Mouse (Mus musculus) urinary bladder, postnatal 25 days (tissue): ENCODE measurements around the gene Tfap2c.

Experiments
- DNase-seq: peaks from one replicate; pipeline ENCODE4 v3.0.0; 2022; ENCODE audit warnings: low spot score

Gene Tfap2c

GRCm38 (mm10) chr2:172549371-172550155, at the start of gene Tfap2c:
Gene Tfap2c, plus strand, starts transcription at chr2:172549593.
- peak; percentile 45 for DNase-seq

- no peak for DNase-seq
These were observed 48.6 kb upstream of the Tfap2c start for GRCm38 (mm10) chr2:172500752-172501316.

- DNase-seq: no peak
These were observed 48.1 kb upstream of the Tfap2c start for GRCm38 (mm10) chr2:172501341-172501740.

GRCm38 (mm10) chr2:172502168-172502567, 47.2 kb upstream of the Tfap2c start:
- DNase-seq: no peak

DNA sequence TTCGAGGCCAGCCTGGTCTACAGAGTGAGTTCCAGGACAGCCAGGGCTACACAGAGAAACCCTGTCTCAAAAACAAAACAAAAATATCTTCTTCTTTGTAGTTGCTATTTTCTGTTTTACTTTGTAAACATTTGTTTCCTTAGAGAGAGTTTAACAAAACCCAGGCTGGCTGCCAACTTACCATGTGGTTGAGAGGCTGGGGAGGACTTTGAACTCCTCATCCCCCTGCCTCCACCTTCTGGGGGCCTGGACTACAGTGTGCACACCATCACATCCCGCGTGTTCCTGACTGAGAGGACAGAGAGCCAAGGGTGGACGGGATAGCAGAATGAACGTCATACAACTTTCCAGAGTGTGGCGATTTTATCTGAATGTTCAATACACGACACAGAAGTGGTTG, 43.3 kb upstream of the Tfap2c start:
- DNase-seq: no peak

DNA sequence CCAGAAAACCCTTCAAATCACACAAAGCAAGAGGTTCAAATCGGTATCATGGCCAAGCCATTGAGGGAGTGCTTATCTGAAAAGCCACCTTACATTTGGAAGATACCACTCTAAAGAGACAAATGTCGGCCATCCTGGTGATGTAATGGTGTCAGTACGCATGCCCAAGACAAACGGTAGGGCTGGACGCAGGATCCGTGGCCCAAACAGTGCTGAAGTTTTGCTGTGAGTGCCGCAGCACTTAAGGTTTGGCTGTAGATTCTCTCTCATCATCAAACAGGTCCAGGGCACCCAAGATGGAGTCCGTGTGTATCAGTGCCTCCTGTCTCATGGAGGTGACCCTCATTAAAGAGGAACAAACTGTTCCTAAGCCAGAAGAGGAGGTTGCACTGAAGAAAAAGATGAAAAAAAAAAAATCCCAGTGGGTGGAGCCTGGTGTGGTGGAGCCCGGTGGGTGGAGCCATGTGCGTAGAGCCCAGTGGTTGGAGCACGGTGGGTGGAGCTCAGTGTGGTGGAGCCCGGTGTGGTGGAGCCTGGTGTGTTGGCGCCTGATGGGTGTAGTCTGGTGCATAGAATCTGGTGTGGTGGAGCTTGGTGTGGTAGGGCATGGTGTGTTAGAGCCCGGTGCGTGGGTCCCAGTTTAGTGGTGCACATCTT, 39.2 kb upstream of the Tfap2c start:
- no peak for DNase-seq

- DNase-seq: no peak
These were observed 38.5 kb upstream of the Tfap2c start for GRCm38 (mm10) chr2:172510899-172511298.

- no peak for DNase-seq
These were observed 32.9 kb upstream of the Tfap2c start for GRCm38 (mm10) chr2:172516407-172516992.

GRCm38 (mm10) chr2:172520616-172521371, 28.6 kb upstream of the Tfap2c start:
- DNase-seq: no peak

- DNase-seq: no peak
These were observed 26.9 kb upstream of the Tfap2c start for GRCm38 (mm10) chr2:172522528-172522927.

DNA sequence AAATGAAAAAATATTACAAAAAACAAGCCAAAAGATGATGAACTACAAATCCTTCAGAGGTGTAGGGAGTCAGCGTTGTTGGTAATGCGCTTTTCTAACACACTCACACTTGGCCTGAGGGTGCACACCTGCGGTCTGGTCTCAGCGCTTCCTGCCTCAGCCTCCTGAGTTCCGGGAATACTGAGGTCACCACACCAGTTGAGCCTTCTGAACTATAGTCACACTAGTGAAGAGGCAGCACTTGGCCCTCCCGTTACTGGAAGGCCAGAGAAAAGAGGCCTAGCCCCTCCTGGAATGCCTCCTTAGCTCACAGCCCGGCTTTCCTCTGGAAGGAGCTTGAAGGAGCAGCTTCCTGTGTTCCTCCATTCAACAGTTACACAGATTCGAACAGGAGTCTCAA, 22.2 kb upstream of the Tfap2c start:
- no peak for DNase-seq

- DNase-seq: no peak
These were observed 5.4 kb upstream of the Tfap2c start for GRCm38 (mm10) chr2:172543987-172544386.

GRCm38 (mm10) chr2:172544601-172545127, 4.7 kb upstream of the Tfap2c start:
- DNase-seq: no peak

DNA sequence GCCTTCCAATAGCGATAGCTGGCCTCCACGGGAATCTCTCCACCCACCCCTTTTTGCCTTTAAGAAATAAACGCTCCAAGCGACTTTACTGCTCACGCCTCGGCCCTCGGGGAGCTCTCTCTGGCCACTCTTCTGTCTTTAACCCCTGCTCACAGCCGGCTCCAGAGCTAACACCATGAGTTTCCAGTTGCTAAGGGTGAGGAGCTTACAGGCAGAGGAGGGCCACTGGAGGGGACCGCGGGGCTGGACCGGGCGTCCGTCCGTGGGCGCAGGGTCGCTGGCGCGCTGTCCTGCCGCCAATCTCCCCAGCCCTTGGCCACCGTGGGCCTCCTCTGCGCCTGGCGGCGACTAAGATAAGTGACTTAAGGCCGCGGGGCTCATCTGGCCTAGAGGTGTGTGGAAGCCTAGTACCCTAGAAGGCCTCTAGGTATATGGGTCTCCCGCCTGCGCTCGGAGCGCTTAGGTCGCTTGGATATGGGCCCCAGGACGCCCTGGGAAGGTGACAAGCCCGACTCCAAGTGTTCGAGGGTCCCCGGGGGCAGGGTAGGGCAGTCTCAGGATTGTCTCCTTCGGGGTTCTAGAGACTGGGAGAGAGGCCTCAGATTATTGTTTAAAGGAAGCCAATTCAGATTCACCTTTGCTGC, 3.7 kb upstream of the Tfap2c start:
- no peak for DNase-seq

- no peak for DNase-seq
These were observed 2.8 kb upstream of the Tfap2c start for GRCm38 (mm10) chr2:172546551-172546950.

GRCm38 (mm10) chr2:172547116-172547515, 2.3 kb upstream of the Tfap2c start:
- peak; percentile 31 for DNase-seq

- no peak for DNase-seq
These were observed 1.4 kb upstream of the Tfap2c start for GRCm38 (mm10) chr2:172547807-172548586.

DNA sequence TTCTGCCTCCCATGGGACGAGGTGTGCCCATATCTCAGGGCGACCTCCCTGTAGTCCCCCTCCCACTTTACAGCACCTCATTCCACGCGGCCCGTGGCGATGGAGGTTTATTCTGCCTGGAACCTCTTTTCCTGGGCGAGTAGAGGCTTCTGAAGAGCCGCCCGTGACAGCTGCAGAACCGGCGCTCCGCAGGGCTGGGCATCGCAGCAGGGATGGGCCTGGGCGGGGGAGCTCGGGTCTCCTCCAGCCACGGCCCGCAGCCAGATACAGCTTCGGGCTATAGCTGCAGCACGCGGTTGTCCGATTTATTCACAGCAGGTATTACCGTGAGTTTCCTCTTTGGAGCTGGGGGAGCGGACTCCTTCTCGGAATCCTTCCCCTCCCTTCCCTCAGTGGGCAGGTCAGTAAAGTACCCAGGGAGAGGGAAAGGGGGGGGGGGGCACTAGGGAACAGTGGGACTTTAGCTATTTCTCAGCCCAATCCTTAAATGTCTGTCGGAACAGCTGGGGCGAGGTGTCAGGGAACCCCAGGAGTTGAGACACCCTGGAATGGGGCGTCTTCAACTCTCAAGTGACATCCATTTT, 629 bp upstream of the Tfap2c start:
- no peak for DNase-seq

- peak; percentile 67 for DNase-seq
These were observed 1.1 kb downstream of the Tfap2c start for GRCm38 (mm10) chr2:172550364-172551080.
